20 mouse cellular contexts compared by ENCODE assay signal in genomic region chr14:121700013-121700412, GRCm38 (mm10).
A peak's percentile ranks its signal among the peaks of the same experiment; 100 is the strongest.
DNase-seq lines count a peak whose midpoint lies in the region; TF ChIP-seq lines count a peak whose summit lies in the region.
"Had no signal": no experiment of that assay in that cellular context is flagged by ENCODE, and none has a peak within 500 bp of the region (broad histone marks: within the 10 kb centered on the region; RNA-seq: fewer than 3 reads in every experiment).

No protein-coding gene starts in this region.

- no peak for TF ChIP-seq CTCF in C2C12 (IDR thresholded peaks at IDR 0.05; ENCODE audit: control insufficient read depth, insufficient read depth, insufficient read length)

- H3K79me2 ChIP-seq in C2C12 (ENCODE audit: control insufficient read depth, insufficient read depth): no peaks in the 10 kb centered on the region
- no peaks in the 10 kb centered on the region for H3K79me2 ChIP-seq in myocyte (ENCODE audit: control insufficient read depth, insufficient read depth)

- H3ac ChIP-seq in C2C12 (ENCODE audit: control insufficient read depth, insufficient read length, low read depth) (no peak overlapping the region), myocyte (ENCODE audit: control insufficient read depth, insufficient read length) (no peak overlapping the region)

- no peak overlapping the region for H3K4me3 ChIP-seq in C2C12 (ENCODE audit: insufficient read depth, poor library complexity, severe bottlenecking)
- H3K4me3 ChIP-seq in myocyte: no peak overlapping the region
- H3K4me3 ChIP-seq: embryonic facial prominence, embryonic 13.5 days; forebrain, embryonic 13.5 days; forebrain, embryonic 15.5 days had no signal

- intact Hi-C loops in gastrocnemius, postnatal 14 days (cut with DNase I; ENCODE audit: low total_unique reads): no loop called here

- H3K4me2 ChIP-seq in myocyte (ENCODE audit: low read depth): no peak overlapping the region
- H3K4me2 ChIP-seq: embryonic facial prominence, embryonic 13.5 days; forebrain, embryonic 13.5 days; forebrain, embryonic 15.5 days had no signal

- peak; percentile 56 for DNase-seq in gastrocnemius, adult 18-20 months (ENCODE audit: low spot score)
- no peak for DNase-seq in gastrocnemius, postnatal 14 days
- DNase-seq in kidney, postnatal 4 days: no peak
- DNase-seq: adrenal gland, adult 8-10 months; adrenal gland, postnatal 14 days; adrenal gland, postnatal 36 days; cerebellum, adult 11-12 months; cerebellum, adult 2 months; cerebellum, adult 9-10 months; cerebellum, postnatal 10 days; cerebellum, postnatal 25 days; forebrain, postnatal 0 days had no signal

- H3K79me3 ChIP-seq in C2C12 (ENCODE audit: low read depth): no peaks in the 10 kb centered on the region

- H3K36me3 ChIP-seq in C2C12 (ENCODE audit: control insufficient read depth, insufficient read depth) (no peaks in the 10 kb centered on the region), myocyte (ENCODE audit: control insufficient read depth, insufficient read depth) (no peaks in the 10 kb centered on the region)
- H3K36me3 ChIP-seq: embryonic facial prominence, embryonic 13.5 days; forebrain, embryonic 15.5 days; G1E had no signal

- H3K27me3 ChIP-seq in C2C12 (ENCODE audit: control insufficient read depth, insufficient read depth, insufficient read length) (no peaks in the 10 kb centered on the region), myocyte (ENCODE audit: control insufficient read depth, insufficient read depth, insufficient read length) (no peaks in the 10 kb centered on the region)
- H3K27me3 ChIP-seq: CH12.LX; forebrain, embryonic 15.5 days; Patski had no signal

- no peak for TF ChIP-seq POLR2A in myocyte (IDR thresholded peaks at IDR 0.05; ENCODE audit: insufficient read length, low read depth)

TF ChIP-seq in C2C12, 6 proteins besides CTCF, POLR2A, EP300 and RAD21:
- TF ChIP-seq USF1 (IDR thresholded peaks at IDR 0.05; ENCODE audit: low read depth) (no peak), MYOD1 (IDR thresholded peaks at IDR 0.05; ENCODE audit: control insufficient read depth, insufficient read length, low read depth) (peak; percentile 83), CEBPB (IDR thresholded peaks at IDR 0.05; ENCODE audit: low read depth) (no peak)

TF ChIP-seq in myocyte, 11 proteins besides CTCF, POLR2A, EP300 and RAD21:
- TF ChIP-seq REST (IDR thresholded peaks at IDR 0.05; ENCODE audit: insufficient read depth, insufficient read length) (no peak), MYOD1 (IDR thresholded peaks at IDR 0.05; ENCODE audit: control insufficient read depth in 1 of 3, insufficient read length in 2 of 3, low read depth in 2 of 3) (peak; percentile 81 to 90 (median 87)), SRF (IDR thresholded peaks at IDR 0.05; ENCODE audit: control insufficient read depth, insufficient read length, low read depth) (no peak)
